Mouse (Mus musculus): ENCODE results near the gene Ppm1e.

GRCm38 (mm10) chr11:87270958-87271357 is 87.9 kb downstream of the Ppm1e start:
- TF ChIP-seq CTCF (IDR thresholded peaks at IDR 0.05; ENCODE audit: low read depth) (no peak), EP300 (optimal IDR thresholded peaks at IDR 0.05) (no peak)
